Mouse (Mus musculus): ENCODE data around the gene Rasal3. TPM values are rescaled to one million over a fixed set of nuclear protein-coding genes. Genes with fewer than 3 reads are reported as not detected.

Rasal3 gene
- 1 to 10 TPM; 2.0 to 3.0 TPM for total RNA-seq (2021)
- long read RNA-seq, experiment 1, partial matches to known transcripts: 0 of 4 reads
- long read RNA-seq, experiment 1, other reads (novel, unspliced or antisense): 3 of 4 reads
- long read RNA-seq, experiment 2, partial matches to known transcripts: 0 of 3 reads
- long read RNA-seq, experiment 2, other reads (novel, unspliced or antisense): 3 of 3 reads

- no peak for DNase-seq (ENCODE audit: low spot score in 2 of 2)
Observed at GRCm38 (mm10) chr17:32403417-32403816, at the start of gene Rasal3. Gene Rasal3, minus strand, starts transcription at chr17:32403583.

GRCm38 (mm10) chr17:32452482-32452881 is 49.1 kb upstream of the Rasal3 start, which contains the start of gene Cyp4f39:
Gene Cyp4f39, plus strand, starts transcription at chr17:32452723.
- DNase-seq (ENCODE audit: low spot score in 2 of 2): peak in 1 of 2 experiments; percentile 26

- DNase-seq (ENCODE audit: low spot score in 2 of 2): no peak
Observed at GRCm38 (mm10) chr17:32450844-32451537, 47.6 kb upstream of the Rasal3 start.

- no peak for DNase-seq (ENCODE audit: low spot score in 2 of 2)
Observed at GRCm38 (mm10) chr17:32449042-32449441, 45.7 kb upstream of the Rasal3 start.

GRCm38 (mm10) chr17:32447195-32447594 is 43.8 kb upstream of the Rasal3 start:
- DNase-seq (ENCODE audit: low spot score in 2 of 2): no peak

GRCm38 (mm10) chr17:32445016-32445415 is 41.6 kb upstream of the Rasal3 start:
- DNase-seq (ENCODE audit: low spot score in 2 of 2): no peak

GRCm38 (mm10) chr17:32443245-32443644 is 39.9 kb upstream of the Rasal3 start:
- DNase-seq (ENCODE audit: low spot score in 2 of 2): no peak

- DNase-seq (ENCODE audit: low spot score in 2 of 2): no peak
Observed at GRCm38 (mm10) chr17:32437106-32437505, 33.7 kb upstream of the Rasal3 start.

GRCm38 (mm10) chr17:32435151-32435550 is 31.8 kb upstream of the Rasal3 start:
- DNase-seq (ENCODE audit: low spot score in 2 of 2): no peak

GRCm38 (mm10) chr17:32434324-32434723 is 30.9 kb upstream of the Rasal3 start:
- DNase-seq (ENCODE audit: low spot score in 2 of 2): no peak

GRCm38 (mm10) chr17:32431972-32432371 is 28.6 kb upstream of the Rasal3 start:
- DNase-seq (ENCODE audit: low spot score in 2 of 2): no peak

GRCm38 (mm10) chr17:32426610-32427009 is 23.2 kb upstream of the Rasal3 start:
- no peak for DNase-seq (ENCODE audit: low spot score in 2 of 2)

- DNase-seq (ENCODE audit: low spot score in 2 of 2): no peak
Observed at GRCm38 (mm10) chr17:32424034-32424433, 20.7 kb upstream of the Rasal3 start, which contains the start of gene Pglyrp2. Gene Pglyrp2, minus strand, starts transcription at chr17:32424167.

GRCm38 (mm10) chr17:32420781-32421180 is 17.4 kb upstream of the Rasal3 start:
- no peak for DNase-seq (ENCODE audit: low spot score in 2 of 2)

- no peak for DNase-seq (ENCODE audit: low spot score in 2 of 2)
Observed at GRCm38 (mm10) chr17:32419989-32420388, 16.6 kb upstream of the Rasal3 start.

GRCm38 (mm10) chr17:32416771-32417170 is 13.4 kb upstream of the Rasal3 start:
- DNase-seq (ENCODE audit: low spot score in 2 of 2): no peak

GRCm38 (mm10) chr17:32415417-32416020 is 12.1 kb upstream of the Rasal3 start:
- DNase-seq (ENCODE audit: low spot score in 2 of 2): no peak

GRCm38 (mm10) chr17:32411898-32412297 is 8.5 kb upstream of the Rasal3 start:
- no peak for DNase-seq (ENCODE audit: low spot score in 2 of 2)

- no peak for DNase-seq (ENCODE audit: low spot score in 2 of 2)
Observed at GRCm38 (mm10) chr17:32402779-32403157, 615 bp downstream of the Rasal3 start.

- no peak for DNase-seq (ENCODE audit: low spot score in 2 of 2)
Observed at GRCm38 (mm10) chr17:32402011-32402778, 1.2 kb downstream of the Rasal3 start.

- DNase-seq (ENCODE audit: low spot score in 2 of 2): no peak
Observed at GRCm38 (mm10) chr17:32396266-32396665, 7.1 kb downstream of the Rasal3 start.

- no peak for DNase-seq (ENCODE audit: low spot score in 2 of 2)
Observed at GRCm38 (mm10) chr17:32393944-32394343, 9.4 kb downstream of the Rasal3 start.

Data from adrenal gland, adult 18-20 months (tissue).